Mouse (Mus musculus): ENCODE measurements around the gene Draxin. TPM values are rescaled to one million over a fixed set of nuclear protein-coding genes. Genes with fewer than 3 reads are reported as not detected.
A peak's percentile ranks its signal among the peaks of the same experiment; 100 is the strongest.

The Draxin gene
- total and polyA plus RNA-seq, 3 experiments, result 0.16 TPM; not detected in 2

- DNase-seq (ENCODE audit: low spot score) (no peak), ATAC-seq (ENCODE audit: extremely low read depth, insufficient number of reproducible peaks, low FRiP score, poor library complexity, severe bottlenecking) (no peak)
- no peaks in the 10 kb centered on the region for H3K36me3 ChIP-seq (replicated peaks)
- TF ChIP-seq POLR2AphosphoS5 (IDR thresholded peaks at IDR 0.05; ENCODE audit: insufficient replicate concordance, low read depth, low read length) (no peak), GATA1 (IDR thresholded peaks at IDR 0.05; ENCODE audit: borderline replicate concordance, low read length) (no peak), TAL1 (conservative IDR thresholded peaks at IDR 0.05; ENCODE audit: low read depth, low read length) (no peak), CTCF (IDR thresholded peaks at IDR 0.05; ENCODE audit: low read depth, low read length) (no peak), GATA2 (IDR thresholded peaks at IDR 0.05; ENCODE audit: borderline replicate concordance, low read depth, low read length) (no peak)
- no peak overlapping the region for H3K4me3 ChIP-seq (ENCODE audit: low read depth, low read length)
- no peaks in the 10 kb centered on the region; the same call in 1 of the 2 replicates for H3K4me1 ChIP-seq (ENCODE audit: insufficient read depth, low read depth, low read length)
- H3K27me3 ChIP-seq (ENCODE audit: insufficient read depth, low read length), result peaks cover 41% of the 10 kb centered on the region
- no peaks in the 10 kb centered on the region for H3K9me3 ChIP-seq (replicated peaks)
Measured at GRCm38 (mm10) chr4:148071508-148071907, 59.0 kb downstream of the Draxin start.

- no peaks in the 10 kb centered on the region for H3K36me3 ChIP-seq (replicated peaks)
- DNase-seq (ENCODE audit: low spot score) (no peak), ATAC-seq (ENCODE audit: extremely low read depth, insufficient number of reproducible peaks, low FRiP score, poor library complexity, severe bottlenecking) (no peak)
- no peak overlapping the region for H3K4me3 ChIP-seq (ENCODE audit: low read depth, low read length)
- H3K4me1 ChIP-seq (ENCODE audit: insufficient read depth, low read depth, low read length), result no peaks in the 10 kb centered on the region; the same call in 1 of the 2 replicates
- H3K9me3 ChIP-seq (replicated peaks), result no peaks in the 10 kb centered on the region
- TF ChIP-seq GATA1 (IDR thresholded peaks at IDR 0.05; ENCODE audit: borderline replicate concordance, low read length), result no peak
- no peak for TF ChIP-seq POLR2AphosphoS5 (IDR thresholded peaks at IDR 0.05; ENCODE audit: insufficient replicate concordance, low read depth, low read length)
- TF ChIP-seq CTCF (IDR thresholded peaks at IDR 0.05; ENCODE audit: low read depth, low read length), result no peak
- TF ChIP-seq GATA2 (IDR thresholded peaks at IDR 0.05; ENCODE audit: borderline replicate concordance, low read depth, low read length), result no peak
- H3K27me3 ChIP-seq (ENCODE audit: insufficient read depth, low read length), result peaks cover 49% of the 10 kb centered on the region
Measured at GRCm38 (mm10) chr4:148069602-148070218, 60.8 kb downstream of the Draxin start.

- Histone ChIP-seq H3K36me3 (replicated peaks) (no peaks in the 10 kb centered on the region), H3K9me3 (replicated peaks) (no peaks in the 10 kb centered on the region), H3K4me1 (ENCODE audit: insufficient read depth, low read depth, low read length) (no peaks in the 10 kb centered on the region; the same call in 1 of the 2 replicates), H3K27me3 (ENCODE audit: insufficient read depth, low read length) (peaks cover 56% of the 10 kb centered on the region), H3K4me3 (ENCODE audit: low read depth, low read length) (no peak overlapping the region)
- ATAC-seq (ENCODE audit: extremely low read depth, insufficient number of reproducible peaks, low FRiP score, poor library complexity, severe bottlenecking), result no peak
- TF ChIP-seq CTCF (IDR thresholded peaks at IDR 0.05; ENCODE audit: low read depth, low read length) (no peak), POLR2AphosphoS5 (IDR thresholded peaks at IDR 0.05; ENCODE audit: insufficient replicate concordance, low read depth, low read length) (no peak), GATA2 (IDR thresholded peaks at IDR 0.05; ENCODE audit: borderline replicate concordance, low read depth, low read length) (no peak), TAL1 (conservative IDR thresholded peaks at IDR 0.05; ENCODE audit: low read depth, low read length) (no peak)
- DNase-seq (ENCODE audit: low spot score), result no peak
Measured at GRCm38 (mm10) chr4:148067346-148067745, 63.2 kb downstream of the Draxin start.

GRCm38 (mm10) chr4:148066401-148066744 lies 64.1 kb downstream of the Draxin start:
- ATAC-seq (ENCODE audit: extremely low read depth, insufficient number of reproducible peaks, low FRiP score, poor library complexity, severe bottlenecking) (no peak), DNase-seq (ENCODE audit: low spot score) (no peak)
- H3K36me3 ChIP-seq (replicated peaks), result no peaks in the 10 kb centered on the region
- H3K4me3 ChIP-seq (ENCODE audit: low read depth, low read length), result no peak overlapping the region
- peaks cover 58% of the 10 kb centered on the region for H3K27me3 ChIP-seq (ENCODE audit: insufficient read depth, low read length)
- no peaks in the 10 kb centered on the region; the same call in 1 of the 2 replicates for H3K4me1 ChIP-seq (ENCODE audit: insufficient read depth, low read depth, low read length)
- no peaks in the 10 kb centered on the region for H3K9me3 ChIP-seq (replicated peaks)
- no peak for TF ChIP-seq GATA1 (IDR thresholded peaks at IDR 0.05; ENCODE audit: borderline replicate concordance, low read length)
- TF ChIP-seq CTCF (IDR thresholded peaks at IDR 0.05; ENCODE audit: low read depth, low read length), result no peak
- TF ChIP-seq GATA2 (IDR thresholded peaks at IDR 0.05; ENCODE audit: borderline replicate concordance, low read depth, low read length), result no peak
- TF ChIP-seq POLR2AphosphoS5 (IDR thresholded peaks at IDR 0.05; ENCODE audit: insufficient replicate concordance, low read depth, low read length), result no peak
- no peak for TF ChIP-seq TAL1 (conservative IDR thresholded peaks at IDR 0.05; ENCODE audit: low read depth, low read length)

GRCm38 (mm10) chr4:148065702-148066400 lies 64.6 kb downstream of the Draxin start:
- H3K27me3 ChIP-seq (ENCODE audit: insufficient read depth, low read length), result peaks cover 57% of the 10 kb centered on the region
- TF ChIP-seq POLR2AphosphoS5 (IDR thresholded peaks at IDR 0.05; ENCODE audit: insufficient replicate concordance, low read depth, low read length) (no peak), GATA2 (IDR thresholded peaks at IDR 0.05; ENCODE audit: borderline replicate concordance, low read depth, low read length) (no peak), GATA1 (IDR thresholded peaks at IDR 0.05; ENCODE audit: borderline replicate concordance, low read length) (no peak), TAL1 (conservative IDR thresholded peaks at IDR 0.05; ENCODE audit: low read depth, low read length) (no peak), CTCF (IDR thresholded peaks at IDR 0.05; ENCODE audit: low read depth, low read length) (no peak)
- H3K9me3 ChIP-seq (replicated peaks), result no peaks in the 10 kb centered on the region
- peak; percentile 24; the same call in 1 of the 2 replicates for ATAC-seq (ENCODE audit: extremely low read depth, insufficient number of reproducible peaks, low FRiP score, poor library complexity, severe bottlenecking)
- H3K4me3 ChIP-seq (ENCODE audit: low read depth, low read length), result no peak overlapping the region
- no peaks in the 10 kb centered on the region; the same call in 1 of the 2 replicates for H3K4me1 ChIP-seq (ENCODE audit: insufficient read depth, low read depth, low read length)
- no peak for DNase-seq (ENCODE audit: low spot score)
- no peaks in the 10 kb centered on the region for H3K36me3 ChIP-seq (replicated peaks)

- Histone ChIP-seq H3K4me1 (ENCODE audit: insufficient read depth, low read depth, low read length) (peaks cover 3% of the 10 kb centered on the region; the same call in 1 of the 2 replicates), H3K9me3 (replicated peaks) (no peaks in the 10 kb centered on the region), H3K36me3 (replicated peaks) (peaks cover 26% of the 10 kb centered on the region), H3K4me3 (ENCODE audit: low read depth, low read length) (no peak overlapping the region), H3K27me3 (ENCODE audit: insufficient read depth, low read length) (peaks cover 34% of the 10 kb centered on the region)
- DNase-seq (ENCODE audit: low spot score), result no peak
- TF ChIP-seq GATA2 (IDR thresholded peaks at IDR 0.05; ENCODE audit: borderline replicate concordance, low read depth, low read length) (no peak), GATA1 (IDR thresholded peaks at IDR 0.05; ENCODE audit: borderline replicate concordance, low read length) (no peak), CTCF (IDR thresholded peaks at IDR 0.05; ENCODE audit: low read depth, low read length) (no peak), TAL1 (conservative IDR thresholded peaks at IDR 0.05; ENCODE audit: low read depth, low read length) (no peak), POLR2AphosphoS5 (IDR thresholded peaks at IDR 0.05; ENCODE audit: insufficient replicate concordance, low read depth, low read length) (no peak)
- ATAC-seq (ENCODE audit: extremely low read depth, insufficient number of reproducible peaks, low FRiP score, poor library complexity, severe bottlenecking), result no peak
Measured at GRCm38 (mm10) chr4:148061086-148061480, 69.4 kb downstream of the Draxin start.

Measured in G1E (cell line).